In genomic region chr9:110246321-110246640, GRCm38 (mm10) we compare ENCODE assay signal across 7 mouse cellular contexts. TPM values are rescaled to one million over a fixed set of nuclear protein-coding genes. Genes with fewer than 3 reads are reported as not detected.
A peak's percentile ranks its signal among the peaks of the same experiment; 100 is the strongest.
DNase-seq lines count a peak whose midpoint lies in the region; ATAC-seq and TF ChIP-seq lines count a peak whose summit lies in the region.

No protein-coding gene starts in this region.

- no peak for TF ChIP-seq POLR2A in olfactory bulb, adult 2 months (IDR thresholded peaks at IDR 0.05; ENCODE audit: insufficient read depth, low read depth, low read length)

- ATAC-seq in lung, postnatal 0 days: no peak
- ATAC-seq in forebrain, embryonic 13.5 days: no peak; the same call in 1 of the 2 replicates
- ATAC-seq in limb, embryonic 12.5 days (ENCODE audit: insufficient number of reproducible peaks, insufficient read depth, low FRiP score, low TSS enrichment, low read depth): peak; percentile 29; the same call in 1 of the 2 replicates

- H3K4me2 ChIP-seq in lung, postnatal 0 days (replicated peaks; ENCODE audit: low read depth, low read length): peak overlapping the region; percentile 98
- H3K4me2 ChIP-seq in forebrain, embryonic 13.5 days: peak overlapping the region; percentile 99
- H3K4me2 ChIP-seq in limb, embryonic 12.5 days: peak overlapping the region; percentile 100

- no peak for DNase-seq in lung, postnatal 0 days (ENCODE audit: low spot score)
- DNase-seq in lung, adult 18-20 months: no peak
- DNase-seq in layer of hippocampus, adult 11-12 months (ENCODE audit: low spot score): no peak
- DNase-seq in urinary bladder, adult 18-20 months (ENCODE audit: low spot score in 2 of 2): no peak

- H3K36me3 ChIP-seq in lung, postnatal 0 days (ENCODE audit: insufficient read depth, low read length): no peaks in the 10 kb centered on the region
- peaks cover 17% of the 10 kb centered on the region for H3K36me3 ChIP-seq in forebrain, embryonic 13.5 days (ENCODE audit: poor library complexity, severe bottlenecking)
- peaks cover 9% of the 10 kb centered on the region; the same call in 1 of the 2 replicates for H3K36me3 ChIP-seq in limb, embryonic 12.5 days

- no peak overlapping the region for H3K27ac ChIP-seq in lung, postnatal 0 days (ENCODE audit: low read length)
- H3K27ac ChIP-seq in forebrain, embryonic 13.5 days: peak overlapping the region; percentile 84
- H3K27ac ChIP-seq in limb, embryonic 12.5 days: no peak overlapping the region
- H3K27ac ChIP-seq in olfactory bulb, adult 2 months (ENCODE audit: insufficient read depth, low read depth, low read length): peak overlapping the region; percentile 86

- no peak for TF ChIP-seq EP300 in lung, postnatal 0 days (IDR thresholded peaks at IDR 0.05)

- H3K9me3 ChIP-seq in lung, postnatal 0 days (ENCODE audit: low read length): no peaks in the 10 kb centered on the region
- H3K9me3 ChIP-seq in forebrain, embryonic 13.5 days (replicated peaks): no peaks in the 10 kb centered on the region
- H3K9me3 ChIP-seq in limb, embryonic 12.5 days: no peaks in the 10 kb centered on the region

- peaks cover 6% of the 10 kb centered on the region; the same call in 1 of the 2 replicates for H3K4me1 ChIP-seq in lung, postnatal 0 days (ENCODE audit: insufficient read depth, low read depth, low read length)
- peaks cover 49% of the 10 kb centered on the region for H3K4me1 ChIP-seq in forebrain, embryonic 13.5 days
- H3K4me1 ChIP-seq in limb, embryonic 12.5 days (replicated peaks): peaks cover 26% of the 10 kb centered on the region
- peaks cover 36% of the 10 kb centered on the region for H3K4me1 ChIP-seq in olfactory bulb, adult 2 months (ENCODE audit: control insufficient read depth, insufficient read depth, low read length)

- H3K4me3 ChIP-seq in lung, postnatal 0 days (ENCODE audit: low read depth, low read length): peak overlapping the region; percentile 54
- peak overlapping the region; percentile 79 for H3K4me3 ChIP-seq in forebrain, embryonic 13.5 days
- peak overlapping the region; percentile 65 for H3K4me3 ChIP-seq in limb, embryonic 12.5 days (replicated peaks)
- H3K4me3 ChIP-seq in olfactory bulb, adult 2 months (ENCODE audit: insufficient read depth, low read depth, low read length): peak overlapping the region; percentile 63

- no peak for TF ChIP-seq CTCF in lung, postnatal 0 days (IDR thresholded peaks at IDR 0.05)
- no peak for TF ChIP-seq CTCF in olfactory bulb, adult 2 months (IDR thresholded peaks at IDR 0.05; ENCODE audit: insufficient read depth, low read depth, low read length)

- peaks cover 4% of the 10 kb centered on the region; the same call in 1 of the 2 replicates for H3K27me3 ChIP-seq in lung, postnatal 0 days (replicated peaks; ENCODE audit: insufficient read depth, low read length)
- H3K27me3 ChIP-seq in forebrain, embryonic 13.5 days: no peaks in the 10 kb centered on the region; the same call in 1 of the 2 replicates
- H3K27me3 ChIP-seq in limb, embryonic 12.5 days: peaks cover 61% of the 10 kb centered on the region

- 0 out of 2 replicates have a peak overlapping the region, but pooled peaks have one; percentile 19 for H3K9ac ChIP-seq in lung, postnatal 0 days (replicated peaks; ENCODE audit: low read depth)
- peak overlapping the region; percentile 86 for H3K9ac ChIP-seq in forebrain, embryonic 13.5 days
- H3K9ac ChIP-seq in limb, embryonic 12.5 days (replicated peaks): 0 out of 2 replicates have a peak overlapping the region, but pooled peaks have one; percentile 12

- WGBS in lung, postnatal 0 days: 28% methylated on average over 10 of the region's 13 CpGs
- 41% methylated on average over 13 of the region's 13 CpGs for WGBS in forebrain, embryonic 13.5 days
- 45% methylated on average over 13 of the region's 13 CpGs for WGBS in limb, embryonic 12.5 days
- 13% methylated on average over 13 of the region's 13 CpGs for whole genome bisulfite sequencing in olfactory bulb, adult 2 months

RNA-seq across cellular contexts. Expression of gene Cspg5, which starts 2.7 kb away (rescaled TPM):
- 1.9 and 2.1 TPM in 2 replicates for polyA plus RNA-seq in lung, postnatal 0 days (2015; fragmentation: Nextera tagmentation; extraction: Ambion mirVana)
- 29.4 and 35.0 TPM in 2 replicates for polyA plus RNA-seq in forebrain, embryonic 13.5 days (2015; fragmentation: Nextera tagmentation; extraction: Ambion mirVana)
- polyA plus RNA-seq in limb, embryonic 12.5 days (2016; fragmentation: Nextera tagmentation; extraction: Ambion mirVana): 0.76 and 1.4 TPM in 2 replicates
- polyA plus RNA-seq in olfactory bulb, adult 2 months (2012; ENCODE audit: insufficient read depth, insufficient read length, low replicate concordance, missing spikeins): 129 TPM in 1 of 2 replicates, not detected in the other

RNA-seq across cellular contexts. Expression of gene Elp6, which starts 58.7 kb away (rescaled TPM):
- polyA plus RNA-seq in lung, postnatal 0 days (2015; fragmentation: Nextera tagmentation; extraction: Ambion mirVana): 6.9 and 7.8 TPM in 2 replicates
- polyA plus RNA-seq in forebrain, embryonic 13.5 days (2015; fragmentation: Nextera tagmentation; extraction: Ambion mirVana): 35.5 and 40.7 TPM in 2 replicates
- 37.2 and 40.9 TPM in 2 replicates for polyA plus RNA-seq in limb, embryonic 12.5 days (2016; fragmentation: Nextera tagmentation; extraction: Ambion mirVana)
- polyA plus RNA-seq in olfactory bulb, adult 2 months (2012; ENCODE audit: insufficient read depth, insufficient read length, low replicate concordance, missing spikeins): not detected in 2 replicates

Comparison
In these comparisons a context has a peak if more than half of its experiments do, and no peak if none do; other contexts are left out.
1. H3K27ac ChIP-seq: peak in forebrain, embryonic 13.5 days (single experiment) and olfactory bulb, adult 2 months (single experiment); none in lung, postnatal 0 days (single experiment) and limb, embryonic 12.5 days (single experiment).
2. H3K9ac ChIP-seq: peak in every context shown above with its lines; median percentile 86 in forebrain, embryonic 13.5 days; 19 in lung, postnatal 0 days; 12 in limb, embryonic 12.5 days.
3. Peak in every context shown above with its lines, with median percentiles within 50 percentile points of each other: H3K4me2 ChIP-seq and H3K4me3 ChIP-seq.